Mouse (Mus musculus) bone marrow macrophage, adult 2 months (primary cell): ENCODE data around the gene Gfy. TPM values are rescaled to one million over a fixed set of nuclear protein-coding genes. Genes with fewer than 3 reads are reported as not detected.
A peak's percentile ranks its signal among the peaks of the same experiment; 100 is the strongest.

Source experiments
- H3K27ac ChIP-seq: 2 replicates; pipeline ENCODE4 v1.5.1; 2012; ENCODE audit warnings: low read depth, low read length; ENCODE audit not compliant: insufficient read depth
- H3K4me1 ChIP-seq: 2 replicates; pipeline ENCODE4 v1.6.1; 2012; ENCODE audit warnings: low read length; ENCODE audit not compliant: control insufficient read depth, insufficient read depth
- H3K4me3 ChIP-seq: 2 replicates; pipeline ENCODE4 v1.5.1; 2012; ENCODE audit warnings: mild to moderate bottlenecking, low read length, moderate library complexity; ENCODE audit not compliant: insufficient read depth
- CTCF ChIP-seq: IDR thresholded peaks from 2 replicates; pipeline ENCODE4 v1.5.1; 2012; ENCODE audit warnings: low read depth, mild to moderate bottlenecking, low read length, moderate library complexity
- POLR2A ChIP-seq: IDR thresholded peaks from 2 replicates; pipeline ENCODE4 v1.6.1; 2012; ENCODE audit warnings: mild to moderate bottlenecking, low read depth, low read length, borderline replicate concordance
- polyA plus RNA-seq: library from polyadenylated mRNA; stranded (reverse); fragments of >200 nt; gene quantifications from 2 replicates; pipeline ENCODE4 v1.2.4, GENCODE M21; 2012; ENCODE audit not compliant: missing spikeins, insufficient read depth, insufficient read length

Gfy gene
- polyA plus RNA-seq, 1 experiment: not detected

DNA sequence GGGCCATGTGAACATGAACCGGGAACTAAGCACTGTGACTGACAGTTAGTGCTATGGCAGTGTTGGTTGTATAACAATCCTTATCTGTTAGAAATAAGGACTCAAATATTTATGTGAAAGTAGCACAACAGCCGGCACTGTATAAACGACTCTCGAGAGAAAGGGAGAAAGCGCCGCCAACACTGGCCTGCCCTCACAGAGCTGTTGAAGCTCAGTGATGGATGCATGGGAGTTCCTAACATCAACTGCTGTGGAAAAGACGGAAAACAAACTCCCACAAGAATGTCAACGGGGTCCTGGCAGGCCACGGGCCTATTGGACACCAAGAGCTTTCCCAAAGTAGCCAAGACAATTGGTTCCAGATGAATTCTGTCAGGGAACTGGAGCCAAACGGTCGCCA, 28.1 kb downstream of the Gfy start:
- Histone ChIP-seq H3K4me1 (peaks cover 15% of the 10 kb centered on the region), H3K27ac (no peak overlapping the region)
- TF ChIP-seq CTCF (no peak), POLR2A (no peak)

DNA sequence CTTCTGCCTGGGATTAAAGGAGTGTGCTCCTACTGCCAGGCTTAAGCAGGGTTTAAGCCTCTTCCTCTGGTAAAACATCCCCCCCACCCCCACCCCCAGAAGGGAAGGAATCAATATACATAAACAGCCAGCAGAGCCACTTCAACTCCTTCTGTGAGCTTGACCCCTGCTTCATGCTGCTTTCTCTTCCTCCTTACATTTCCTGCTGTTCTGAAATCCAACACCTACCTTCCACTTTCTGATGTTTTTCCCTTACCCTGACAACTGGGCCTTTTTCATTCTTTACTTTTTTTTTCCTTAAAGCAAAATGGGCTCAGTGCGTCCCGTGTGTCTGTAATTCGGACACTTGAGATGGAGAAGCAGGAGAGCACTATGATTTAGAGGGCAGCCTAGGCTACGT, 29.0 kb downstream of the Gfy start:
- no peak for TF ChIP-seq POLR2A
- TF ChIP-seq CTCF: no peak
- H3K4me3 ChIP-seq: no peak overlapping the region
- peak overlapping the region; percentile 24 for H3K27ac ChIP-seq
- peaks cover 15% of the 10 kb centered on the region for H3K4me1 ChIP-seq

More for the DNA sequence above, 28.1 kb downstream of the Gfy start:
- no peak overlapping the region for H3K4me3 ChIP-seq

DNA sequence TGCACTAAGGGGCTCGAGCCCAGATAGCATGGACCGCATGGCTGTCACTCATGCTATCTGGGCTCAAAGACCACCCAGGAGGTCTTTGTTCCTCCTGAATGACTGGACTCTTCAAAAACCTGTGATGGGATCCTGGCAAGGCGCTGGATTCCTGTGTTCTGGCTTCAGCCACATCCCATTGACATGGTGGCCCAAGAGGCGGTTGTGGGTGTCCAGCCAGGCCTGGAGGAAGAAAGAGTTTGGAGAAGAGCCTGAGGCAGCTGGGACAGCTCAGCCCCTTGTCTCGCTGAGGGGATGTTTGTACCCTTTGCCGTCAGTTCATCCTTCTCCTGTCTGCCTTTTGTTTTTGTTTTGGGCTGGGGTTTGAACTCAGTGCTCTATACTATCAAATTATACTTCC, 29.8 kb downstream of the Gfy start:
- peaks cover 15% of the 10 kb centered on the region for H3K4me1 ChIP-seq
- no peak overlapping the region for H3K4me3 ChIP-seq
- no peak for TF ChIP-seq POLR2A
- TF ChIP-seq CTCF: no peak
- no peak overlapping the region for H3K27ac ChIP-seq

DNA sequence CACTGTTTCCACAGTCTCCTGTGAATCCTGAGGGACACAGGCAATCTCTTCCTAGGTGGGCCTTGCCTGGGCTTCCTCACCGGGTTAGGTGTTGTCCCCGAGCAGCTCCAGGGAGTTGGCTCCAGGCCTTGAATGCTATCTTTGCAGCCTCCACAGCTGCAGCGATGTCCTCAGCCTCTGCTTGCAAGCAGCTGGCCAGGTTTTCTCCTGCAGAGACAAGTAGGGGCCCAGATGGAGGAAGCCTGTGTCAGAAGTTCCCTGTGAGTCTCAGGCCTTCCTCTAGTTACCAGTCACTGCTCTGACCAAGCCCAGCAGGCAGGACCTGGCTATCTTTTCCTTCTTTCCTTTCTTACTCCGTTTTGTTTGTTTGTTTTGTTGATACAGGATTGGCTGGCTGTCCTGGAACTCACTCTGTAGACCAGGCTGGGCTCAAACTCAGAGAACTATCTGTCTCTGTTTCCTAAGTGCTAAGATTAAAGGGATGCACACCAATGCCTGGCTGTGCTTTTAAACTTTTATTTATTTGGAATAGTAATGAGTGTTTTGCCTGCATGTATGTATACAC, 30.8 kb downstream of the Gfy start:
- no peak overlapping the region for H3K27ac ChIP-seq
- no peak for TF ChIP-seq CTCF
- no peak for TF ChIP-seq POLR2A
- H3K4me1 ChIP-seq: peaks cover 15% of the 10 kb centered on the region
- H3K4me3 ChIP-seq: no peak overlapping the region

DNA sequence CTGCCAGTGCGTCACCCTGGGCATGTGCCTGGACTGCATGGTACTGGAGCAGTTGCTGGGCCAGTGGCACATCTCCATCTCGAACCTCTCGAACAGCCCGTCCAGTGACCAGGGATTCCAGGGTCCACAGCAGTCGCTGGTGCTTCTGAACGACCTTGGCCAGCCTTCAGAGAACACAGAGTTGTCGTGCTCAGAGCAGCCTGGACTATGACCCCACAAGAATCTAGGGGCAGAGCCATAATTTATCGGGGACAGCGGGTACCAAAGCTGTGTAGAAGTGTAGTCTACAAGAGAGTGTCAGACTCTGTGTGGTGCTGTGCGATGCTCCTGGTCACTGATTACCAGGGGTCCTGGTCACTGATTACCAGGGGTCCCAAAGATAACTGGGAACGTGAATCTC, 31.5 kb downstream of the Gfy start:
- TF ChIP-seq POLR2A: no peak
- TF ChIP-seq CTCF: no peak
- H3K27ac ChIP-seq: no peak overlapping the region
- no peak overlapping the region for H3K4me3 ChIP-seq
- H3K4me1 ChIP-seq: peaks cover 15% of the 10 kb centered on the region

DNA sequence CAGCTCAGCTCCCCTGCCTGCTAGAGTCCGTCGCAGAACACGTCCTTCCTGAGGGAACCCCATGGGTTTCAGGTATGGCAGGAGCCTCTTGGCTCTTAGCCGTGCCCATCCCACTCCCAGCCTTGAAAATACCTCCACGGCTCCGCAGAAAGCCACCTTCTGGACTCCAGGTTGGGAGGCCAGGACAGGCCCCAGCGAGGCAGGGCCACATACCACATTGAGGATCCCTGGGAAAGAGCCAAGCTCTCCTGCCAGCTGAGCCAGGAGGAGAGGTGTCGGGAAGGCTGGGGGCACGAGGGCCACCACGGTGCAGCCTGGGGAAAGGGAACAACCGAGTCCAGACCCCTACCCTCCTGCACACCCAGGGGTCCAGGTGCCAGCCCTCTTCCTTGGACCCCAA, 32.1 kb downstream of the Gfy start:
- H3K27ac ChIP-seq: no peak overlapping the region
- peaks cover 15% of the 10 kb centered on the region for H3K4me1 ChIP-seq
- H3K4me3 ChIP-seq: no peak overlapping the region
- no peak for TF ChIP-seq CTCF

DNA sequence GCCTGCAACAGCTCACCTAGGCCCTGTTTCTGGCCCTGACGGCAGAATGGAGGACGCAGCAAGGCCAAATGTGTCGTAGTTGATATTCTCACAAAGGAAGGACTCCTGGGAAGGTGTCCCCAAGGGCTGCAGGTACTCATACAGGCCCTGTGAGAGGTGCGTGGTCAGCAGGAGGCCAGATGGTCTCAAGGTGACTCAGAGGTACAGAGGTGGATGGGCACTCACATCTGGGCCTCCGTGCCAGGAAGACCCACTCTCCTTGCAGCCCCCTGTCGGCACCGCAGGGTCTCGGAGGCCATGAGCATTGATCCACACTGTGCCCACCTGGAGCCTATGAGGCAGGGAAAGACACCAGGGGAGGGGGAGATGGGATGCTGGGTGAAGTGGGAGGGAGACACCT, 33.9 kb downstream of the Gfy start:
- Histone ChIP-seq H3K27ac (no peak overlapping the region), H3K4me1 (peaks cover 13% of the 10 kb centered on the region), H3K4me3 (no peak overlapping the region)
- TF ChIP-seq POLR2A: no peak
- TF ChIP-seq CTCF: no peak

DNA sequence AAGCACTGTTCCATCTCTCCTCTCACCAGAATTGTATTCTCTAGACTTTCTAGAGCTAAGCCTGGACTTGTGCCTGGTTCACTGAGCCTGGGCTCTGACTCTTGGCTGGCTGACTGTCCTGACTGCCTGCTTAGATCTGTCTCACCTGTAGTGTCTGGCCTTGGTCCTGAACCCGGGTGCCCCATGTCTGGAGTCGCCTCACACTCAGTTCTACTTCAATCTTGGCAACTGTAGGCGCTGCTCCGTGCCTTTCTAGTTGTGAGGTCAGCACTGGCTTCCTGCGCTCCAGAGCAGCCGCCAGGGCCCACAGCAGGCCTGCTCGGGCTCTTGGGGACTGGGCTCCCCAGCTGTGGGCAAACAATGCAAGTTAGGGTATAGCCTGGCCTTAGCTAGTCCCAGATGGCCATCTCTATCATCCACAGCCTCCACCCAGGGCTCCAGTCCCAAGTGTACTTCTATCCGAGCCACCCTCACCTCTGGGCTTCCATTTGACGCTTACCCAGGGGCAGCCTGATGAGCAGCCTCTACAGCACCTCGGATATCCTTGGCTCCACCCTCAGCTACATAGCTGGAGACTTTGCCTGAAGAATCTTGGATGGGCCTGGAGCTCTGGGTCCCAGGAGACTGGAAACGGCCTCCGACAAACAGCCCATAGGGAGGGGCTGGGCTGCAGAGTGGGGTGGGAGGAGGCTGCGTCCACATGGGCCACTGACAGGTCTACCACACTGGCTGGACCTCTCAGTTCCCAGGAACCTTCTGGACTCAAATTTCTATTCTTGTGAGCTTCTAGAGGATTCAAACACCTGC, 34.8 kb downstream of the Gfy start:
- H3K4me1 ChIP-seq: peaks cover 8% of the 10 kb centered on the region
- TF ChIP-seq CTCF (no peak), POLR2A (no peak)
- H3K4me3 ChIP-seq: no peak overlapping the region
- no peak overlapping the region for H3K27ac ChIP-seq

DNA sequence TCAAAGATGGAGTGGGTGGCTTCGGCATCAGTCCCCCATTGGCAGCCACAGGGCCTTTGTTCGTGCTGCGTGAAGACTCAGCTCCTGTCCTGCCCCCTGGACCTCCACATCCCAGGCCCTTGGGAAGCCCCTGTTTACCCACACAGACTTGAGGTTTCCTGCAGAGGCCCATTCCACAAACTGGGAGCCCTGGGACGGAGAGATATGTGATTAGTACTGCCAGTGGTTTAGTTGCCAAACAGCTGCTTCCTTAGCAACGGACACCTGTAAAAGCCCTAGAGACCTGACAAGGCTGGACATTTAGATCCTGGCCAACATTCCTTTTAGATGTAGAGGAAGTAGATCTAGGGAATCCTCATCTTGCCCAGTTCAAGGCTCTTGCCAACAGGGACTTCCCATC, 37.5 kb downstream of the Gfy start:
- Histone ChIP-seq H3K4me1 (peaks cover 8% of the 10 kb centered on the region), H3K27ac (no peak overlapping the region), H3K4me3 (no peak overlapping the region)
- TF ChIP-seq POLR2A (no peak), CTCF (no peak)

DNA sequence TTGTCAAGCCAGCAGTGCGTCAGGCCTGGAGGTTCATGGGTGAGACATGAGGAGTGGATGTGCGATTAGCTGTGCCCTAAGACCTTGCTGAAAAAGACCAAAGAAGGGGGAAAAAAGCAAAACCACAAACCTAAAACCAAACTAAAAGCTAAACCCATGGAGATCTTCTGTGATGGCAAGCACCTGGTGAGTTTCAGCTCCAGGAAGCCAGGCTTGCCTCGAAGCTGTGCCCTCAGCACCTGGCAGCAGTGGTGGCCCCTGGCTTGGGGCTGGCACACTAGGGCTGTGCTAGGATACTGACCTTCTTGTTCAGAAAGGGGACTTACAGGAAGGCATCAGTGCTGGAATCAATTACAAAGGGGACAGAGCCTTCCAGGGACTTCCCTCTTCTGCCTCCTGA, 38.0 kb downstream of the Gfy start:
- no peak overlapping the region for H3K4me3 ChIP-seq
- no peak for TF ChIP-seq POLR2A
- TF ChIP-seq CTCF: no peak
- no peak overlapping the region for H3K27ac ChIP-seq
- peaks cover 8% of the 10 kb centered on the region for H3K4me1 ChIP-seq

DNA sequence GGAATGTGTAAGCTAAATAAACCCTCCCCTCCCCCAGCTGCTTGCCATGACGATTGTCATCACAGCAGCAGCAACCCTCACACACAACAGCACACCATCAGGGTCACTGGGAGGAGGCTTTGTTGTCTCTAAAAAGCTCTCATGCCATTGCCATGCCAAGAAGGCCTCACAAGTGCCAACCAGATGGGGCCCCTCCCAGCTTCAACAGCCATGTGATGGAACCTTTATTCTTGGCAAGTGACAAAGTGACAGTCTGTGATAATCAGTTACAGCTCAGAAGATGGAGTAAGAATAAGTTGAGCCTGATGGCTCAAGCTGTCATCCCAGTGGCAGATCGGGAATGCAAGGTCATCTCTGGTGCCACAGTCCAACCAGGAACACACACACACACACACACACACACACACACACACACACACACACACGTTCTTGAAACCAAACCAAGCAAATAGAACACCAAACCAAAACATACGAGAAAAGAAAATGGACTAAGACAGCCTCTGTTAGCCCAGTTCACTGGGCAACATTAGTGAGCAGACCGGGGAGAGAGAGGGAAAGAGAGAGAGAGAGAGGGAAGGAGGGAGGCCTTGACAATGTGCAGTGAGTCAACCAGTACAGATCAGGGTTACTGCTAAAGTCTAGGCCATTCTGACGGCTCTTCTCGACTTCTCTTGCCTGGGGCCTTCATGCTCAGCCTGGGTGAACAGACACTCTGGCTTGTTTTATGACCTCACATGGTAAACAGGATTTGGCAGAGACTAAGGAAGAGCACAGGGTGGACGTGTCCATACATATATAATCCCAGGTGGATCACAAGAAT, 39.3 kb downstream of the Gfy start:
- peaks cover 8% of the 10 kb centered on the region for H3K4me1 ChIP-seq
- H3K4me3 ChIP-seq: no peak overlapping the region
- H3K27ac ChIP-seq: no peak overlapping the region
- no peak for TF ChIP-seq POLR2A
- TF ChIP-seq CTCF: no peak
